In genomic region chr4:133010611-133011010, GRCm38 (mm10) we compare ENCODE assay signal across 8 mouse cellular contexts. TPM values are rescaled to one million over a fixed set of nuclear protein-coding genes. Genes with fewer than 3 reads are reported as not detected.
DNase-seq lines count a peak whose midpoint lies in the region; ATAC-seq and TF ChIP-seq lines count a peak whose summit lies in the region.

No protein-coding gene starts in this region.

- intact Hi-C loops in heart, postnatal 25 days (cut with DNase I), result loop anchor here (2.0 to 5.0 kb wide), 3 partner anchors 97 to 204 kb away; partner anchors contain the start of gene Wasf2

- H3K27ac ChIP-seq in heart, embryonic 12.5 days (ENCODE audit: poor library complexity, severe bottlenecking), result no peak overlapping the region
- no peak overlapping the region for H3K27ac ChIP-seq in bone marrow macrophage, adult 2 months (ENCODE audit: insufficient read depth, low read depth, low read length)
- H3K27ac ChIP-seq in heart, postnatal 0 days (ENCODE audit: low read depth), result no peak overlapping the region
- H3K27ac ChIP-seq in liver, embryonic 15.5 days (replicated peaks), result no peak overlapping the region

- peak overlapping the region; percentile 90 for H3K4me3 ChIP-seq in heart, embryonic 12.5 days
- H3K4me3 ChIP-seq in bone marrow macrophage, adult 2 months (ENCODE audit: insufficient read depth, low read length), result peak overlapping the region; percentile 72
- H3K4me3 ChIP-seq in heart, postnatal 0 days (ENCODE audit: low read depth, low read length), result peak overlapping the region; percentile 76
- peak overlapping the region; percentile 68 for H3K4me3 ChIP-seq in liver, embryonic 15.5 days (replicated peaks)

- H3K27me3 ChIP-seq in heart, embryonic 12.5 days (replicated peaks), result peaks cover 7% of the 10 kb centered on the region; the same call in 1 of the 2 replicates
- no peaks in the 10 kb centered on the region for H3K27me3 ChIP-seq in heart, postnatal 0 days (ENCODE audit: control insufficient read depth, insufficient read depth, low read length)
- peaks cover 56% of the 10 kb centered on the region for H3K27me3 ChIP-seq in liver, embryonic 15.5 days

- peak overlapping the region; percentile 99 for H3K9ac ChIP-seq in heart, embryonic 12.5 days
- H3K9ac ChIP-seq in heart, postnatal 0 days (replicated peaks; ENCODE audit: low read depth, low read length), result no peak overlapping the region
- H3K9ac ChIP-seq in liver, embryonic 15.5 days, result no peak overlapping the region

- TF ChIP-seq EP300 in heart, postnatal 0 days (IDR thresholded peaks at IDR 0.05; ENCODE audit: low read depth), result no peak

- no peak for TF ChIP-seq POLR2A in bone marrow macrophage, adult 2 months (IDR thresholded peaks at IDR 0.05; ENCODE audit: borderline replicate concordance, low read depth, low read length)

- no peaks in the 10 kb centered on the region for H3K9me3 ChIP-seq in heart, embryonic 12.5 days (replicated peaks)
- no peaks in the 10 kb centered on the region for H3K9me3 ChIP-seq in heart, postnatal 0 days (replicated peaks; ENCODE audit: control insufficient read depth, low read length)
- H3K9me3 ChIP-seq in liver, embryonic 15.5 days (replicated peaks), result no peaks in the 10 kb centered on the region

- 1% methylated on average over 17 of the region's 17 CpGs for WGBS in heart, embryonic 12.5 days
- 2% methylated on average over 17 of the region's 17 CpGs for WGBS in heart, postnatal 0 days
- 2% methylated on average over 17 of the region's 17 CpGs for WGBS in liver, embryonic 15.5 days (ENCODE audit: insufficient replicate concordance)

- ATAC-seq in heart, embryonic 12.5 days (ENCODE audit: insufficient number of reproducible peaks, low FRiP score), result no peak
- ATAC-seq in heart, postnatal 0 days (ENCODE audit: insufficient read depth, low read depth), result no peak
- no peak for ATAC-seq in liver, embryonic 15.5 days (ENCODE audit: insufficient read depth)
- no peak for ATAC-seq in cerebellum, adult (ENCODE audit: insufficient number of reproducible peaks, low FRiP score, low TSS enrichment)

- no peaks in the 10 kb centered on the region for H3K36me3 ChIP-seq in heart, embryonic 12.5 days
- H3K36me3 ChIP-seq in heart, postnatal 0 days (replicated peaks; ENCODE audit: control insufficient read depth, insufficient read depth, low read length), result no peaks in the 10 kb centered on the region
- H3K36me3 ChIP-seq in liver, embryonic 15.5 days (replicated peaks), result no peaks in the 10 kb centered on the region

- no peak for DNase-seq in heart, postnatal 25 days (ENCODE audit: low spot score)
- DNase-seq in heart, postnatal 0 days (ENCODE audit: low spot score), result no peak
- peak; percentile 57 for DNase-seq in thymus, postnatal 14 days
- no peak for DNase-seq in layer of hippocampus, adult 9-10 months (ENCODE audit: low spot score)

- TF ChIP-seq CTCF in bone marrow macrophage, adult 2 months (IDR thresholded peaks at IDR 0.05; ENCODE audit: low read depth, low read length), result no peak
- TF ChIP-seq CTCF in heart, postnatal 0 days (IDR thresholded peaks at IDR 0.05; ENCODE audit: low read depth), result no peak

- H3K4me1 ChIP-seq in heart, embryonic 12.5 days (replicated peaks), result peaks cover 48% of the 10 kb centered on the region
- H3K4me1 ChIP-seq in bone marrow macrophage, adult 2 months (ENCODE audit: control insufficient read depth, insufficient read depth, low read length), result 0 out of 2 replicates have a peak, but pooled peaks cover 3% of the 10 kb centered on the region
- peaks cover 25% of the 10 kb centered on the region for H3K4me1 ChIP-seq in heart, postnatal 0 days (ENCODE audit: control insufficient read depth, insufficient read depth)
- peaks cover 70% of the 10 kb centered on the region for H3K4me1 ChIP-seq in liver, embryonic 15.5 days (replicated peaks)

- peak overlapping the region; percentile 97 for H3K4me2 ChIP-seq in heart, embryonic 12.5 days
- H3K4me2 ChIP-seq in heart, postnatal 0 days (ENCODE audit: low read depth, low read length), result peak overlapping the region; percentile 95
- H3K4me2 ChIP-seq in liver, embryonic 15.5 days, result peak overlapping the region; percentile 92

RNA-seq across cellular contexts. Expression of gene Ahdc1, which starts 0.4 kb away (rescaled TPM):
- 11.6 and 11.7 TPM in 2 replicates for polyA plus RNA-seq in heart, embryonic 12.5 days (2016; fragmentation: Nextera tagmentation; extraction: Ambion mirVana)
- 10 to 100 TPM; 43.2 to 50.4 TPM for total RNA-seq in heart, postnatal 25 days (2021)
- 5.5 and 8.7 TPM in 2 replicates for polyA plus RNA-seq in bone marrow macrophage, adult 2 months (2012; ENCODE audit: insufficient read depth, insufficient read length, missing spikeins)
- total RNA-seq in heart, postnatal 0 days (2014; rRNA removed; ENCODE audit: low replicate concordance), result 40.5 and 57.2 TPM in 2 replicates
- polyA plus RNA-seq in heart, postnatal 0 days (2015; fragmentation: Nextera tagmentation; extraction: Ambion mirVana), result 4.6 and 5.2 TPM in 2 replicates
- 1.1 and 1.3 TPM in 2 replicates for polyA plus RNA-seq in liver, embryonic 15.5 days (2015; fragmentation: Nextera tagmentation; extraction: Ambion mirVana)

RNA-seq across cellular contexts. Expression of gene Fgr, which starts 36.7 kb away (rescaled TPM):
- 0.19 and 0.23 TPM in 2 replicates for polyA plus RNA-seq in heart, embryonic 12.5 days (2016; fragmentation: Nextera tagmentation; extraction: Ambion mirVana)
- under 1 TPM; 0.26 to 0.39 TPM for total RNA-seq in heart, postnatal 25 days (2021)
- 24.3 and 26.0 TPM in 2 replicates for polyA plus RNA-seq in bone marrow macrophage, adult 2 months (2012; ENCODE audit: insufficient read depth, insufficient read length, missing spikeins)
- total RNA-seq in heart, postnatal 0 days (2014; rRNA removed; ENCODE audit: low replicate concordance), result 0.04 and 0.19 TPM in 2 replicates
- polyA plus RNA-seq in heart, postnatal 0 days (2015; fragmentation: Nextera tagmentation; extraction: Ambion mirVana), result 0.31 and 0.37 TPM in 2 replicates
- polyA plus RNA-seq in liver, embryonic 15.5 days (2015; fragmentation: Nextera tagmentation; extraction: Ambion mirVana), result 2.7 and 2.8 TPM in 2 replicates
